Mouse (Mus musculus): ENCODE data around the gene Tpgs1. TPM values are rescaled to one million over a fixed set of nuclear protein-coding genes. Genes with fewer than 3 reads are reported as not detected.

The Tpgs1 gene
- polyA plus RNA-seq, 1 experiment from 2014 or later = 41.9 TPM

GRCm38 (mm10) chr10:79669576-79670057, 448 bp downstream of the Tpgs1 start:
- H3K9me3 ChIP-seq (replicated peaks) = no peaks in the 10 kb centered on the region
- H3K27ac ChIP-seq (ENCODE audit: poor library complexity, severe bottlenecking) = peak overlapping the region; percentile 87
- peak overlapping the region; percentile 84 for H3K9ac ChIP-seq
- H3K4me3 ChIP-seq = peak overlapping the region; percentile 90
- ATAC-seq (ENCODE audit: insufficient number of reproducible peaks, low FRiP score) = peak; percentile 65
- H3K4me1 ChIP-seq (replicated peaks) = peaks cover 12% of the 10 kb centered on the region
- peaks cover 14% of the 10 kb centered on the region for H3K27me3 ChIP-seq (replicated peaks)
- H3K4me2 ChIP-seq = peak overlapping the region; percentile 80
- under 1% methylated on average over 47 of the region's 47 CpGs for WGBS
- H3K36me3 ChIP-seq = peaks cover 15% of the 10 kb centered on the region

- Histone ChIP-seq H3K9ac (peak overlapping the region; percentile 84), H3K4me3 (peak overlapping the region; percentile 90), H3K4me2 (peak overlapping the region; percentile 80), H3K27ac (ENCODE audit: poor library complexity, severe bottlenecking) (peak overlapping the region; percentile 87; the same call in 1 of the 2 replicates), H3K36me3 (peaks cover 15% of the 10 kb centered on the region), H3K9me3 (replicated peaks) (no peaks in the 10 kb centered on the region), H3K27me3 (replicated peaks) (peaks cover 8% of the 10 kb centered on the region), H3K4me1 (replicated peaks) (peaks cover 13% of the 10 kb centered on the region)
- WGBS = 35% methylated on average over 15 of the region's 15 CpGs
- peak; percentile 15; the same call in 1 of the 2 replicates for ATAC-seq (ENCODE audit: insufficient number of reproducible peaks, low FRiP score)
Observed at GRCm38 (mm10) chr10:79670071-79670888, 1.1 kb downstream of the Tpgs1 start.

- no peak for ATAC-seq (ENCODE audit: insufficient number of reproducible peaks, low FRiP score)
- no peak overlapping the region for H3K4me2 ChIP-seq
Observed at GRCm38 (mm10) chr10:79671396-79672087, 2.4 kb downstream of the Tpgs1 start.

GRCm38 (mm10) chr10:79672088-79672455, 2.9 kb downstream of the Tpgs1 start:
- ATAC-seq (ENCODE audit: insufficient number of reproducible peaks, low FRiP score) = no peak
- no peak overlapping the region for H3K4me3 ChIP-seq
- H3K36me3 ChIP-seq = peaks cover 21% of the 10 kb centered on the region
- H3K4me1 ChIP-seq (replicated peaks) = peaks cover 21% of the 10 kb centered on the region
- H3K9ac ChIP-seq = no peak overlapping the region
- no peak overlapping the region for H3K4me2 ChIP-seq
- peaks cover 6% of the 10 kb centered on the region; the same call in 1 of the 2 replicates for H3K27me3 ChIP-seq (replicated peaks)
- no peak overlapping the region for H3K27ac ChIP-seq (ENCODE audit: poor library complexity, severe bottlenecking)
- H3K9me3 ChIP-seq (replicated peaks) = no peaks in the 10 kb centered on the region
- WGBS = 65% methylated on average over 3 of the region's 3 CpGs

More at GRCm38 (mm10) chr10:79671396-79672087, 2.4 kb downstream of the Tpgs1 start:
- H3K4me1 ChIP-seq (replicated peaks) = peaks cover 21% of the 10 kb centered on the region
- 73% methylated on average over 6 of the region's 6 CpGs for WGBS
- H3K9me3 ChIP-seq (replicated peaks) = no peaks in the 10 kb centered on the region
- H3K9ac ChIP-seq = no peak overlapping the region
- H3K4me3 ChIP-seq = no peak overlapping the region
- peaks cover 7% of the 10 kb centered on the region; the same call in 1 of the 2 replicates for H3K27me3 ChIP-seq (replicated peaks)
- H3K36me3 ChIP-seq = peaks cover 21% of the 10 kb centered on the region
- H3K27ac ChIP-seq (ENCODE audit: poor library complexity, severe bottlenecking) = no peak overlapping the region

GRCm38 (mm10) chr10:79673054-79673453, 3.9 kb downstream of the Tpgs1 start:
- Histone ChIP-seq H3K4me1 (replicated peaks) (peaks cover 21% of the 10 kb centered on the region), H3K27ac (ENCODE audit: poor library complexity, severe bottlenecking) (no peak overlapping the region), H3K4me2 (no peak overlapping the region), H3K9ac (no peak overlapping the region), H3K27me3 (replicated peaks) (peaks cover 6% of the 10 kb centered on the region; the same call in 1 of the 2 replicates), H3K9me3 (replicated peaks) (no peaks in the 10 kb centered on the region), H3K36me3 (peaks cover 21% of the 10 kb centered on the region), H3K4me3 (no peak overlapping the region)
- ATAC-seq (ENCODE audit: insufficient number of reproducible peaks, low FRiP score) = no peak
- 81% methylated on average over 3 of the region's 3 CpGs for WGBS

GRCm38 (mm10) chr10:79675346-79676035, 6.3 kb downstream of the Tpgs1 start:
- no peaks in the 10 kb centered on the region for H3K9me3 ChIP-seq (replicated peaks)
- H3K4me2 ChIP-seq = peak overlapping the region; percentile 11
- peaks cover 15% of the 10 kb centered on the region for H3K4me1 ChIP-seq (replicated peaks)
- no peak overlapping the region for H3K9ac ChIP-seq
- H3K27me3 ChIP-seq (replicated peaks) = peaks cover 6% of the 10 kb centered on the region; the same call in 1 of the 2 replicates
- no peak overlapping the region for H3K4me3 ChIP-seq
- H3K36me3 ChIP-seq = peaks cover 21% of the 10 kb centered on the region
- H3K27ac ChIP-seq (ENCODE audit: poor library complexity, severe bottlenecking) = no peak overlapping the region
- no peak for ATAC-seq (ENCODE audit: insufficient number of reproducible peaks, low FRiP score)
- WGBS = 42% methylated on average over 44 of the region's 44 CpGs

- H3K4me3 ChIP-seq = peak overlapping the region; percentile 81
- peak overlapping the region; percentile 71 for H3K4me2 ChIP-seq
- ATAC-seq (ENCODE audit: insufficient number of reproducible peaks, low FRiP score) = peak; percentile 17; the same call in 1 of the 2 replicates
- H3K9me3 ChIP-seq (replicated peaks) = no peaks in the 10 kb centered on the region
- peak overlapping the region; percentile 42; the same call in 1 of the 2 replicates for H3K9ac ChIP-seq
- 31% methylated on average over 11 of the region's 11 CpGs for WGBS
- H3K36me3 ChIP-seq = peaks cover 26% of the 10 kb centered on the region
- H3K4me1 ChIP-seq (replicated peaks) = peaks cover 40% of the 10 kb centered on the region
- peaks cover 2% of the 10 kb centered on the region; the same call in 1 of the 2 replicates for H3K27me3 ChIP-seq (replicated peaks)
- H3K27ac ChIP-seq (ENCODE audit: poor library complexity, severe bottlenecking) = peak overlapping the region; percentile 81
Observed at GRCm38 (mm10) chr10:79680606-79681495, 11.7 kb downstream of the Tpgs1 start.

GRCm38 (mm10) chr10:79681591-79682245, 12.5 kb downstream of the Tpgs1 start, which contains the start of gene Cdc34:
Gene Cdc34 (plus strand): TSS chr10:79682195.
- WGBS = 4% methylated on average over 80 of the region's 84 CpGs
- ATAC-seq (ENCODE audit: insufficient number of reproducible peaks, low FRiP score) = peak; percentile 91
- peak within 1 kb of the TSS; percentile 92 for H3K4me2 ChIP-seq
- H3K9ac ChIP-seq = peak within 1 kb of the TSS; percentile 88
- no peaks in the 10 kb centered on the region for H3K9me3 ChIP-seq (replicated peaks)
- no peaks in the 10 kb centered on the region for H3K27me3 ChIP-seq (replicated peaks)
- peaks cover 44% of the 10 kb centered on the region for H3K4me1 ChIP-seq (replicated peaks)
- H3K36me3 ChIP-seq = peaks cover 32% of the 10 kb centered on the region
- H3K4me3 ChIP-seq = peak within 1 kb of the TSS; percentile 81
- H3K27ac ChIP-seq (ENCODE audit: poor library complexity, severe bottlenecking) = peak within 1 kb of the TSS; percentile 81

- Histone ChIP-seq H3K9ac (peak overlapping the region; percentile 88), H3K4me2 (peak overlapping the region; percentile 92), H3K27ac (ENCODE audit: poor library complexity, severe bottlenecking) (peak overlapping the region; percentile 81), H3K4me1 (replicated peaks) (peaks cover 53% of the 10 kb centered on the region), H3K36me3 (peaks cover 40% of the 10 kb centered on the region), H3K4me3 (peak overlapping the region; percentile 81), H3K27me3 (replicated peaks) (no peaks in the 10 kb centered on the region), H3K9me3 (replicated peaks) (no peaks in the 10 kb centered on the region)
- WGBS = under 1% methylated on average over 10 of the region's 10 CpGs
- ATAC-seq (ENCODE audit: insufficient number of reproducible peaks, low FRiP score) = no peak
Observed at GRCm38 (mm10) chr10:79682551-79682915, 13.4 kb downstream of the Tpgs1 start.
